Mouse (Mus musculus) G1E (cell line): ENCODE measurements at regions not wholly inside any gene's neighbourhood (a gene's known extent, or its start where the extent isn't known, plus 50 kb on each side); places are given as distances from the start of the nearest gene placed in this dataset.

Experiments
- ATAC-seq: 2 replicates; pipeline ENCODE4 v1.8.0; 2016; ENCODE audit warnings: mild to moderate bottlenecking; ENCODE audit not compliant: insufficient number of reproducible peaks, poor library complexity, low FRiP score, severe bottlenecking; ENCODE audit errors: extremely low read depth
- DNase-seq: peaks from one replicate; pipeline ENCODE4 v3.0.0; 2012; ENCODE audit warnings: low spot score
- H3K27me3 ChIP-seq: 2 replicates; pipeline ENCODE4 v1.6.1; 2012; ENCODE audit warnings: mild to moderate bottlenecking, low read length, inconsistent platforms; ENCODE audit not compliant: insufficient read depth
- H3K36me3 ChIP-seq: replicated peaks from 2 replicates; pipeline ENCODE3; 2012; ENCODE audit warnings: mild to moderate bottlenecking, inconsistent platforms
- H3K4me1 ChIP-seq: 2 replicates; pipeline ENCODE4 v1.6.1; 2012; ENCODE audit warnings: low read depth, low read length, inconsistent platforms, mixed read lengths; ENCODE audit not compliant: insufficient read depth
- H3K4me3 ChIP-seq: 2 replicates; pipeline ENCODE4 v1.5.1; 2012; ENCODE audit warnings: low read depth, mild to moderate bottlenecking, inconsistent platforms, low read length, moderate library complexity, mixed read lengths
- H3K9me3 ChIP-seq: replicated peaks from 2 replicates; pipeline ENCODE4 v1.6.1; 2012; ENCODE audit warnings: inconsistent platforms
- CTCF ChIP-seq: IDR thresholded peaks from 2 replicates; pipeline ENCODE4 v1.5.1; 2012; ENCODE audit warnings: low read depth, low read length, inconsistent platforms, mixed read lengths
- GATA1 ChIP-seq: IDR thresholded peaks from 2 replicates; pipeline ENCODE4 v1.6.1; 2012; ENCODE audit warnings: borderline replicate concordance, low read length, inconsistent platforms, mixed read lengths
- GATA2 ChIP-seq: IDR thresholded peaks from 2 replicates; pipeline ENCODE4 v1.6.1; 2012; ENCODE audit warnings: low read depth, low read length, inconsistent platforms, borderline replicate concordance
- POLR2AphosphoS5 ChIP-seq: IDR thresholded peaks from 2 replicates; pipeline ENCODE4 v1.6.1; 2012; ENCODE audit warnings: low read depth, low read length, inconsistent platforms; ENCODE audit not compliant: insufficient replicate concordance
- TAL1 ChIP-seq: conservative IDR thresholded peaks from 2 replicates; pipeline ENCODE4 v1.6.1; 2012; ENCODE audit warnings: low read depth, low read length, inconsistent platforms, mixed read lengths

DNA sequence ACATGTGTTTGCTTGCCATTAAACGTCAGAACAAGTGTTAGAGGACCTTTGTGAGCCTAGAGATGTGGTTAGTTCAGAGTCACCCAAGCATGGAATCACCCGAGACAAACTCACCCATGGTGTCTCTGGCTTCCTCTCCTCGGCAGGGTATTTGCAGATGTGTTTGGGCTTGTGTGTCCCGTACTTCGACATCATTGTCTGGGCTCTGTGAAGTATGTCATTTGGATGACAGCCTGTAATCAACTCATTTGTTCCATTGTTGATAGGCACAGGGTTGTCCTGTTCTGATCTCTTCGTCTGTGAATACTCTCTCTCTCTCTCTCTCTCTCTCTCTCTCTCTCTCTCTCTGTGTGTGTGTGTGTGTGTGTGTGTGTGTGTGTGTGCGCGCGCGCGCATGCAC, 277.8 kb upstream of the Dynlrb2 start:
- no peak for ATAC-seq
- Histone ChIP-seq H3K36me3 (no peaks in the 10 kb centered on the region), H3K9me3 (peaks cover 47% of the 10 kb centered on the region), H3K4me3 (no peak overlapping the region), H3K4me1 (no peaks in the 10 kb centered on the region), H3K27me3 (no peaks in the 10 kb centered on the region)
- TF ChIP-seq GATA2: no peak
- TF ChIP-seq TAL1: no peak
- no peak for TF ChIP-seq GATA1
- TF ChIP-seq POLR2AphosphoS5: no peak
- no peak for TF ChIP-seq CTCF
- no peak for DNase-seq

DNA sequence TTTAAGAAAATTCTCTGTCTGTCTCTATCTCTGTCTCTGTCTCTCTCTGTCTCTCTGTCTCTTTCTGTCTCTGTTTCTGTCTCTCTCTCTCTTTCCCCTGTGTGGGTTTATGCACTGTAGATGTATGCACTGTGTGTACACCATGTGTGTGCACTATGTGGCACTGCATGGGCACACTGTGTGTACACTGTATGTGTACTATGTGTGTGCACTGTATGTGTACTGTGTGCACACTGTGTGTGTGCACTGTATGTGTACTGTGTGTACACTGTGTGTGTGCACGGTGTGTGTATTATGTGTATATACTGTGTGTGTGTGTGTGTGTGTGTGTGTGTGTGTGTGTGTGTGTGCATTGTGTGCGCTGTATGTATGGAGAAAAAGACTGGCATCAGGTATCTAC, 281.5 kb upstream of the Dynlrb2 start:
- ATAC-seq (no peak), DNase-seq (no peak)
- Histone ChIP-seq H3K9me3 (peaks cover 38% of the 10 kb centered on the region), H3K27me3 (no peaks in the 10 kb centered on the region), H3K4me3 (no peak overlapping the region), H3K36me3 (no peaks in the 10 kb centered on the region), H3K4me1 (no peaks in the 10 kb centered on the region)
- TF ChIP-seq CTCF (no peak), GATA1 (no peak), GATA2 (no peak), TAL1 (no peak), POLR2AphosphoS5 (no peak)

DNA sequence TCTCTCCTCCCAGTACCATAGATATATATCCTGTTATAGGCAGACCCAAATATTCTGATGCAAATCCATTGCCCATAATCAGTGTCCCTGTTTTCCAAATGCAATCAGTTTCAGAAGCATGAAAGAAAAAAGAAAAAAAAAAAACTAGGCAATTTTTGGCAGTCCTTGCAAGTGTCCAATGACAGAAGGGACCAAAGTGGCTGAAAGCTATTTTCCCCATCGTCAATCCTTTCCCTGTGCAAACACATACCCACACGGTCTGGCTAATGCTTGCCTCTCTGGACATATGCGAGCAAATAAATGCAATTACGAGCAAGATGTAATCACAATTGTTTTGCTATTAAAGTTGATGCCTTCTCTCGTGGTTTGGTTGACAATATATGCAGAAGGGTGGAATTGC, 288.9 kb upstream of the Dynlrb2 start:
- no peaks in the 10 kb centered on the region for H3K4me1 ChIP-seq
- no peak for ATAC-seq
- no peaks in the 10 kb centered on the region for H3K27me3 ChIP-seq
- H3K36me3 ChIP-seq: no peaks in the 10 kb centered on the region
- TF ChIP-seq GATA1 (no peak), POLR2AphosphoS5 (no peak), TAL1 (no peak), CTCF (no peak), GATA2 (no peak)
- H3K4me3 ChIP-seq: no peak overlapping the region
- DNase-seq: no peak
- peaks cover 28% of the 10 kb centered on the region for H3K9me3 ChIP-seq

DNA sequence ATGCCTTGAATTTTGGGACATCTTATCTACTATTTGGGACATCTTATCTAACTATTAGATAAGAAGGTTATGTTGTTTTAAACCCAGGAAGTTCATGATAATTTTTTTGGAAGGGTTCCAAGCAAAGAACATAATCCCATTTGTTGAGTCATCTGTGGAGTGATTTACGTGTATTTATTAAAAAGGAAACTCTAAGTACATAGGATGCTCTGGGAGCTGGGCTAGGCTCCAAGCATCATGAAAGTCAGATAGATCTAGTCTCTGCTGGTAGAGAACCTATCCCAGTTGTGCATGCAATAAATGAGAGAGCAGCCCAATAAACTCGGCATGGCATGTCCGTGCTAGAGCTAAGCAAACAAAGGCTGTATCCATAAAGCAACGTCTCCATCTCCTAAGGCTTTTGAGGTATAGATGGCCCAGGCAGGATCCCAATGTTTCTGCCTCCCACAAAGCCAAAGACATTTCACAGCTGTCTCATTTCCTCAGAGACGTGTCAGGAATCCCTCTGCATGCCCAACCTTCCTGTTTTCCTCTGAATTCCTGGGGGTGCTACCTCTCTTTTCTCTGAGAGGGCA, 289.4 kb upstream of the Dynlrb2 start:
- TF ChIP-seq TAL1: no peak
- no peak for TF ChIP-seq GATA2
- no peak for TF ChIP-seq GATA1
- TF ChIP-seq POLR2AphosphoS5: no peak
- TF ChIP-seq CTCF: no peak
- Histone ChIP-seq H3K36me3 (no peaks in the 10 kb centered on the region), H3K4me1 (no peaks in the 10 kb centered on the region), H3K9me3 (peaks cover 28% of the 10 kb centered on the region), H3K27me3 (no peaks in the 10 kb centered on the region), H3K4me3 (no peak overlapping the region)
- DNase-seq (no peak), ATAC-seq (no peak)

DNA sequence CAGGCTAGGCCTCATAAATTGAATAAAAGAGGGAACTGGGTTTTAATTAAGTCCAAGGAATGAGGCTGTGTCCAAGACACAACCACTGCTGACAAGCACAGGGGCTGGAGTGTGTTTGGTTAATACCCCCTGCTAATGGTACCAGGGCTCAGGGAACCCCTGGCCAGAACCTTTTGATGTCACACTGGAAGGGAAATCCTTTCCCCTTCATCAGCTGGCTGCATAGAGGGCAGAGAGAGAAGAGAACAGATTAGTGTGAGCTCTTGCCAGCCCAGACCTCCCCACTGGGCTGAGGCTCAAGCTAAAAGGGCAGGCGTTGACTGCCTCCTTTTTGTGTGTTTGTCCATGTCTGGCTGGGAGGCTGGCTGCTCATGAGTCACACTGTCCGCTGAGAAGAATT, 301.1 kb upstream of the Dynlrb2 start:
- no peak for ATAC-seq
- Histone ChIP-seq H3K4me1 (no peaks in the 10 kb centered on the region), H3K9me3 (peaks cover 72% of the 10 kb centered on the region), H3K27me3 (no peaks in the 10 kb centered on the region), H3K36me3 (no peaks in the 10 kb centered on the region), H3K4me3 (no peak overlapping the region)
- TF ChIP-seq POLR2AphosphoS5 (no peak), GATA1 (no peak), TAL1 (no peak), CTCF (no peak), GATA2 (no peak)
- no peak for DNase-seq

DNA sequence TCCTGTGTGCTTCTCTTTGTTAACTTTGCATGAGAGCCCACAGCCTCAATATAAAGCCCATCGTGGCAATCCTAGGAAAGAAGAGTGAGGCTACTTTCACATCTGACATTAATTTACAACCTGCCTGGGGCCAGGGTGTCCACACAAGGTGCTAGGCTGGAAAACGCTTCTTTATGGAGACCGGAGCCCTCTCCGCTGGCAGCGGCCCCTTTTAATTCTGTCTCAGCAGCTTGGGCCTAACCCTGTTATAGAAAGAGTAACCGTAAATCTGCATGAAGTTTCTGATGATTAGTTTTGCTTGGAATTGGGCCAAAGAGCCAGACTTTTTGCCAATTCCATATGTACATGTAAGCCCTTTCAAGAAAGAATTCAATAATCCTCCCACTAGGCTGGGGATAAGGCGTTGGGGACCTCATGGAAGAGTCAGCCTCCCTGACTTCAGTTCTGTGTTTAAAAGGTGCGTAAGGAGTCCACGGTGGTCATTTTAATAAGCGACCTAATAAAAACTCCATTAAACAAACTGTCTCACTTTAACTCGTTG, 304.2 kb upstream of the Dynlrb2 start:
- DNase-seq: no peak
- Histone ChIP-seq H3K27me3 (no peaks in the 10 kb centered on the region), H3K9me3 (peaks cover 78% of the 10 kb centered on the region), H3K36me3 (no peaks in the 10 kb centered on the region), H3K4me1 (no peaks in the 10 kb centered on the region), H3K4me3 (no peak overlapping the region)
- TF ChIP-seq POLR2AphosphoS5 (no peak), GATA1 (no peak), CTCF (no peak), GATA2 (no peak), TAL1 (no peak)
- ATAC-seq: no peak

DNA sequence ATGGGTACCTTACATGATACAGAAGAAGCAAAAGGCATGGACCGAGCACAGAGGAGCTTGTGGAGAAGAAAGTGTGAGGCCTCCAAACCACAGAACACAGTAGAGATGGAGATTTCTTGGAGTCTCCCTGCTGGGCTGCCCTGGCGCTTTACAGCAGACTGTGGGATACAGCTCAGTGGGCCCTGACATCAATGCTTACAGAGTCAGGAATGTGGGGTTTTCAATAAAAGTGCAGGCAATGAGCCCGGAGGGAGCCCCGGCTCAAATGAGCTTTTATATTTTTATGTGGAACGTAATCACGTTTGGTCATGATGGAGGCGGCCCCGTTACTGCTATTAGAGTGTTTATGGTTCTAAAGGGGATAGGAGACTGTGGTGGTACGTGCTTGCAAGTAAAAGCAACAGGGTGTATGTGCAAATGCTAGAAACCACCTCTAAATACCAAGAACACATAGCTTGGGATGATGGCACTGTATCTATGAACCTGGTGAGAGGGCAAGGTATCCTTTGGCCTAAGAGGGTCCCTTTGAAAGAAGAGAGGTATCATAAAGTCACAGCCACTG, 308.1 kb upstream of the Dynlrb2 start:
- no peak for DNase-seq
- no peak for ATAC-seq
- peaks cover 72% of the 10 kb centered on the region for H3K9me3 ChIP-seq

More for the DNA sequence above, 308.1 kb upstream of the Dynlrb2 start:
- Histone ChIP-seq H3K4me3 (no peak overlapping the region), H3K27me3 (no peaks in the 10 kb centered on the region), H3K4me1 (no peaks in the 10 kb centered on the region), H3K36me3 (no peaks in the 10 kb centered on the region)
- no peak for TF ChIP-seq TAL1
- no peak for TF ChIP-seq POLR2AphosphoS5
- no peak for TF ChIP-seq CTCF
- TF ChIP-seq GATA2: no peak
- TF ChIP-seq GATA1: no peak
